Mouse (Mus musculus) erythroblast, embryonic 14.5 days (primary cell): ENCODE measurements around the gene Cdc14a.

Experiments
- GATA1 ChIP-seq: IDR thresholded peaks from 2 replicates; pipeline ENCODE4 v1.6.1; 2012; ENCODE audit warnings: low read length, inconsistent platforms, mixed read lengths
- TAL1 ChIP-seq: IDR thresholded peaks from 3 replicates; pipeline ENCODE4 v1.6.1; 2012; ENCODE audit warnings: low read length, inconsistent platforms, mixed read lengths

DNA sequence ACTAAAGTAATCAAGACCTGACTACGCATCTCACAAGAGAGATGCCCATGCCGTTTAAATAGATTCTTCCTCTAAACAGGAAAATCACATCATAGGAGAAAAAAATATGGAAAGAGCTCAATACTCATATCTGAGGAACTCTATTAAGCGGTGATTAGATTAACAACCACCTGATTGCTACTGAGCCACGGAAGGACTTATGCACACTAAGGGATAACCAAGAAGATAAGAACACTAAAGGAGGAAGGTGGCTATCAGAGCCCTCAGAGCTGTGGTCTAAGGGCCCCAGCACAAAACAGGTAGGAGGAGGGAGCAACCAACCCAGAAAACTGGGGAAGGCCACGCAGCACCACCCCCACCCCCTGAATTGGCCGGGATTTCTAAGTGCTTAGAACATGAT lies 37.5 kb downstream of the Cdc14a start:
- no peak for TF ChIP-seq GATA1
- TF ChIP-seq TAL1, result no peak
